Mouse (Mus musculus) small intestine, adult 2 months (tissue): ENCODE measurements around the gene AI467606. TPM values are rescaled to one million over a fixed set of nuclear protein-coding genes. Genes with fewer than 3 reads are reported as not detected.

Experiments
- H3K27ac ChIP-seq: fragments of 200-500 bp; 2 replicates; pipeline ENCODE4 v1.5.1; 2012; ENCODE audit warnings: low read depth, low read length, control low read depth, inconsistent platforms; ENCODE audit not compliant: insufficient read depth
- H3K27me3 ChIP-seq: fragments of 200-500 bp; 2 replicates; pipeline ENCODE4 v1.6.1; 2012; ENCODE audit warnings: mild to moderate bottlenecking, moderate library complexity, low read length, inconsistent platforms; ENCODE audit not compliant: control insufficient read depth, insufficient read depth
- H3K36me3 ChIP-seq: fragments of 200-500 bp; 2 replicates; pipeline ENCODE4 v1.6.1; 2012; ENCODE audit warnings: mild to moderate bottlenecking, low read length, control low read depth, inconsistent platforms; ENCODE audit not compliant: control insufficient read depth, insufficient read depth
- H3K4me1 ChIP-seq: fragments of 200-500 bp; 2 replicates; pipeline ENCODE4 v1.6.1; 2012; ENCODE audit warnings: low read length, inconsistent platforms, mixed read lengths; ENCODE audit not compliant: control insufficient read depth, insufficient read depth, insufficient read length
- H3K4me3 ChIP-seq: fragments of 200-500 bp; 2 replicates; pipeline ENCODE4 v1.5.1; 2012; ENCODE audit warnings: low read depth, mild to moderate bottlenecking, control low read depth, inconsistent platforms, low read length, moderate library complexity
- CTCF ChIP-seq: fragments of 200-500 bp; IDR thresholded peaks from 2 replicates; pipeline ENCODE4 v1.5.1; 2012; ENCODE audit warnings: low read depth, mild to moderate bottlenecking, control low read depth, inconsistent platforms, low read length, moderate library complexity, mixed read lengths; ENCODE audit not compliant: insufficient replicate concordance, insufficient read length; ENCODE audit errors: extremely low read depth
- POLR2A ChIP-seq: fragments of 200-500 bp; IDR thresholded peaks from 2 replicates; pipeline ENCODE4 v1.6.1; 2012; ENCODE audit warnings: low read depth, mild to moderate bottlenecking, control low read depth, inconsistent platforms, low read length, moderate library complexity
- WGBS: fragments of 180-500 bp; shearing (Covaris S2); methylation state at CpG from one replicate; pipeline ENCODE4 v1.1.7; 2018; 5-methylcytosine and 5-hydroxymethylcytosine counted together
- polyA plus RNA-seq: library from polyadenylated mRNA; depleted of rRNA; stranded (reverse); fragments of >200 nt; gene quantifications from 2 replicates; pipeline ENCODE4 v1.2.3, GENCODE M21; 2012; rRNA removed

Gene AI467606
- 21.2 and 22.7 TPM in 2 replicates for polyA plus RNA-seq

DNA sequence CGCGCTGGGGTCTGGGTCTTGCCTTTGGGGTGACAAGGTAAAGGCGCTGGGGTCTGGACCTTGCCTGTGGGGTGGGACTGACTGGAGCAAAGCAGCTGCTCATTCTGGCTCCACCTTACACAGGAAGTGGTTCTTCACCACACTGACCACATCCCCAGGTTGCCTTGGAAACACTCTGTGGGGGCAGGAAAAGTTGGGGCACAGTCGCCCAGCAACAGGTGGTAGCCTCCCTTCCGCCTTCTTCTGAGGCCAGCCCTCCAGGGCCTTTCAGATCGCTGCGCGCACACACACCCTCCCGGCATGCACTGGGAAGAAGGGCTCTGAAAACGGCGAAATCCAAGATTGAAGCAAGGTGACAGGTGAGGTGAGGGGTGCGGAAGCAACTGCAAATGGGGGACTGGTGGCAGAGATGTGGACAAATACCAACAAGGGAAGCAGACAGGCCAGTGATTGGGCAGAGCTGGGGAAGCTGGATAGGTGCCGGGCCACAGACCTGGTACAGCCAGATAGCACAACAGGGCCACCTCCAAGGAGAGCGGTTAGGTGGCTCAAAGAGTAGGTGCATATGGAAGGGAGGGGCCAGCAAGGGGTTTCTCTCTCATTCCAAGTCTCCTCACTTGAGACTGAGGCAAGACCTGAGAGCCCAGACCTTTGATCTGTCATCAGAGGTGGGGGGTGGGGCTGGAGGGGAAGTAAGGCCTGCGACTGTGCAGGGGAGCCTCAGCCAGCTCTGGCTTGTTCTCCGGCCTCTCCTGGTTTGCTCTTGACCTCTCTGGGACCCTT lies at the start of gene AI467606:
Gene AI467606, plus strand, starts transcription at position 246 of the 783 bp plus-strand sequence.
- Histone ChIP-seq H3K27me3 (no peaks in the 10 kb centered on the region), H3K4me3 (peak within 1 kb of the TSS; percentile 62), H3K4me1 (peaks cover 26% of the 10 kb centered on the region), H3K27ac (peak within 1 kb of the TSS; percentile 89), H3K36me3 (no peaks in the 10 kb centered on the region)
- 53% methylated on average over 16 of the region's 16 CpGs for WGBS
- TF ChIP-seq CTCF (no peak), POLR2A (peak; percentile 30; the same call in 1 of the 2 replicates)

DNA sequence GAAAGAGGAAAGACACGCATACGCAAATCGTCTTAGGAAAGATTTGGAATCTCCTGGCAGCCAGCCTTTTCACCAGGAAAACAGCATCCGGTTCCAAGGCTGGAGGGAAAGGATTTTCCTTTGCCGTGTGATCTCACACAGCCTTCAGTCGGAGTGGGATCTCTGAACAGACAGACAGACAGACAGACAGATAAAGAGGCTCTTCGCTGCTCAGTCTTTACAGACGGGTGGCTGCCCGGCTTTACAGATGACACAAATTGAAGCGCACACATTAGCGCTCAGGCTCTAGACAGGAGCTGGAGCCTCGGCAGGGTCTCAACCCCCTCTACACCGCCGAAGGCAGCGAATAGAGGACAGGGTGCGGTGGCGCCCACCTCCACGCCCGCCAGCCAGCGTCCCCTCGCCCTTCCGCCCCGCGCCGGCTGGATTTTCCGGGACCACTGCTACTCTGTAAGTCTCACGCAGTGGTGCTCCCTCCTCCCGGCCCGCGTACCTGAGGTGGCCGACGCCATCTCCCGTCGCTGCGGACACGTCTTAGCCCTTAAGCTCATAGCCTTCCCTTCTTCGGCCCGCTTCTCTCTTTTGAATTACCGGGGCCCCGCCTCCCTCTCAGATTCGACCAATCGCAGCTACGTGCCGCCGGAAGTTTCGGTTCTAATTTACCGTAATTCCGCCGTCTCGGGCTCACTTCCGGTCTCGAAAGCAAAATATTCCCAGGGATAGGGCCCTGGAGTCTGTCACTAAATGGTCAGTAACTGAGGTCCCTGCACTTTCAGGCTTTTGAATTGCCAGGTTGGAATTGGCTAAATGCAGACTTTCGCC lies 49.1 kb upstream of the AI467606 start, which contains the start of gene Kif22:
Gene Kif22, minus strand, starts transcription at position 621 of the 822 bp plus-strand sequence.
- H3K27ac ChIP-seq: no peak within 1 kb of the TSS
- peaks cover 2% of the 10 kb centered on the region; the same call in 1 of the 2 replicates for H3K4me1 ChIP-seq
- peak within 1 kb of the TSS; percentile 72 for H3K4me3 ChIP-seq
- TF ChIP-seq POLR2A (no peak), CTCF (no peak)
- no peaks in the 10 kb centered on the region for H3K27me3 ChIP-seq
- under 1% methylated on average over 53 of the region's 53 CpGs for WGBS
- H3K36me3 ChIP-seq: no peaks in the 10 kb centered on the region; the same call in 1 of the 2 replicates

DNA sequence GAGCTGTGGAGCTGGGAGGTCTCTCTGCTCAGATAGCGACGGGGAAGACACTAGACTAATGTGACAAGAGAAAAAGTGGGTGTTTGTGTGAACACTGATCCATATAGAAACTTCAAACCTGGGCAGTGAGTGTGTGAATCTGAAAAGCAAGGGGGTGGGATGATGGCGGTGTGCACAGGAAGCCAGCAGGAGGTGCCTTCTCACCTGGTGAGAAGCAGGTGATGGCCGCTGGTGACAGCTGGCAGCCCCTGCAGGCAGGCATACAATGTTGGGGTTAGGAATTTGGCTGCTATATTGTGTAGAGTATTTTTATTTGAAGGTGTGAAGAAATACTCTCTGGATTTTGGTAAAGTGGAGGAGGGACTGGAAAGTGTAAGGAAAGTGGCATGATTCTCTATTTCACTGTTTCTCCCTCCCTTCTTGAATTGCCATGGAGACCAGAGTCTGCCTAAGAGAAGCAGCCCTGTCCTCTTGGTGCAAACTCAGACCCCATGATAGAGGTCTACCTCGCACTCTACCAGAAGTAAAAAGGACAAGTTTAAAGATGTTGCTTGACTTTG lies 36.1 kb upstream of the AI467606 start:
- WGBS: 54% methylated on average over 5 of the region's 5 CpGs
- H3K27me3 ChIP-seq: peaks cover 12% of the 10 kb centered on the region
- H3K36me3 ChIP-seq: no peaks in the 10 kb centered on the region
- TF ChIP-seq CTCF (0 out of 2 replicates have a peak, but pooled peaks have one; percentile 8), POLR2A (no peak)
- H3K4me3 ChIP-seq: no peak overlapping the region
- H3K4me1 ChIP-seq: no peaks in the 10 kb centered on the region
- no peak overlapping the region for H3K27ac ChIP-seq

DNA sequence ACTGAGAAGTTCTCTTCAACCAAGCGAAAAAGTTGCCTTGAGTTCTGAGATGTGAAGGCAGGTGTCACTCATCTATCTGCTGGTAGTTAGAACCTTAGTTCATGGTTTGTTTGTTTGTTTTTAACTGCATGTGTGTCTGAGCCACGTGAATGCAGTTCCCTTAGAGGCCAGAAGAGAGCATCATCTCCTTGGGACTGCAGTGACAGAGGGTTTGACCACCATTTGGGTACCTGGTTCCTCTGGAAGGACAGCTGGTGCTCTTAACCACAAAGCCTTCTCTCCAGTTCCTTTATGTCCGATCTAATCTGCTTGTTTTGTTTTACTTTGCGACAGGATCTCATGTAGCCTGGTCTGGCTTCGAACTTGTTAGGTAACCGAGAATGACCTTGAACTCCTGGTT lies 25.6 kb upstream of the AI467606 start:
- Histone ChIP-seq H3K4me1 (no peaks in the 10 kb centered on the region), H3K27me3 (peaks cover 3% of the 10 kb centered on the region; the same call in 1 of the 2 replicates), H3K36me3 (no peaks in the 10 kb centered on the region), H3K4me3 (no peak overlapping the region), H3K27ac (no peak overlapping the region)
- TF ChIP-seq CTCF: no peak
- TF ChIP-seq POLR2A: no peak
- 87% methylated on average over 6 of the region's 6 CpGs for WGBS

DNA sequence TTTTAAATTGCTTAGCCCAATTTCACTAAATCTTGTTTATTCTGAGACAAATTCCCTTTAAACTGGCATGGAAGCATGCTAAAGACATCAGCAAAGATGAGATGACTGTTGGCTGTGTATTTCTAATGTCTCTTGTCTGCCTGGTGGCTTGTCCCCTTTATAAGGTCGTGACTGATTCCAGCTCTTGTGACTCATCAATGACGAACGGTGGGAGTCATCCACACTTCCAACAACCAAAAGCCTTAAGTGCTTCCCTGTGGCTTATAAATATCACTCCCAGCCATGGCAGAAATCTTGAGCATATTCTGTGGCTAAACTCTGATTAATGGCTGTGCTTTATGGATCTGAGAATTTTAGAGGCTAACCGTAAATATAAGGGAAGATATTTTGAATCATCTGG lies 24.8 kb upstream of the AI467606 start:
- Histone ChIP-seq H3K27ac (no peak overlapping the region), H3K27me3 (no peaks in the 10 kb centered on the region), H3K4me1 (no peaks in the 10 kb centered on the region; the same call in 1 of the 2 replicates), H3K4me3 (no peak overlapping the region), H3K36me3 (no peaks in the 10 kb centered on the region)
- 61% methylated on average over 4 of the region's 4 CpGs for WGBS
- TF ChIP-seq POLR2A (no peak), CTCF (no peak)

DNA sequence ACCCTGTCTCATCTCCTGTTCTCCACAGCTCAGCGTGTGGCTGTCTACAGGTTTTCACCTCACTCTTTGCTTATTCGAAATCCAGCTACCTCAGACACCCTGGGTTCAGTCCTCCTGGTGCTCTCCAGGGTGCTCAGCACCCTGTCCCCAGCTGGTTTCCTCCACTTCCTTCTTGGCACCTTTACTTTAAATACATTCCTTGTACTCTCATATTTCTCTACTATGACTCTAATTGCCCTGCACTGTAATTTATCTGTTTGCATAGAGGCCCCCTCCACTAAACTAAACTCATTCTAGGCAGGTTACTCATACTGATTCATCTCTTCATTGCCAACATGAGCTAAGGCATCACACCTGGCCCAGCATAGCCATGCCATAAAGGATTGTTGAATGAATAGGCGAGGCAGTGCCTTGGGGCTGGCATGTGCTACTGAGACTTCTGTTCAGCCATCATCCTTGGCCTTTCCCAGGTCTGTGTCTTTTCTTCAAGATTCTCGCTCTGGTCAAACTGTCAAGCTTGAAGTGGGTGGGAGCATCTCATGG lies 20.2 kb upstream of the AI467606 start:
- Histone ChIP-seq H3K27ac (no peak overlapping the region), H3K36me3 (no peaks in the 10 kb centered on the region), H3K4me1 (no peaks in the 10 kb centered on the region; the same call in 1 of the 2 replicates), H3K27me3 (no peaks in the 10 kb centered on the region), H3K4me3 (no peak overlapping the region)
- 18% methylated on average over 4 of the region's 4 CpGs for WGBS
- TF ChIP-seq CTCF: no peak
- no peak for TF ChIP-seq POLR2A
